Mouse (Mus musculus) limb, embryonic 11.5 days (tissue): Measurements from ENCODE around the gene Slc38a6. TPM values are rescaled to one million over a fixed set of nuclear protein-coding genes. Genes with fewer than 3 reads are reported as not detected.

Source experiments
- ATAC-seq: fragments of 200-750 bp; cut with Nextera tagmentation; 2 replicates; pipeline ENCODE4 v1.8.0; 2017; ENCODE audit warnings: low read depth; ENCODE audit not compliant: insufficient number of reproducible peaks, low FRiP score, low TSS enrichment
- DNase-seq: peaks from one replicate; pipeline ENCODE4 v3.0.0-alpha.2; 2015; ENCODE audit warnings: low spot score
- H3K27ac ChIP-seq: fragments of 300-500 bp; sonication (generic); replicated peaks from 2 replicates; pipeline ENCODE4 v1.5.1; 2014; ENCODE audit warnings: low read depth, mild to moderate bottlenecking, low read length
- H3K27me3 ChIP-seq: fragments of 300-500 bp; sonication (generic); 2 replicates; pipeline ENCODE4 v1.6.1; 2014; ENCODE audit warnings: mild to moderate bottlenecking, low read length, mixed read lengths; ENCODE audit not compliant: control insufficient read depth, insufficient read depth
- H3K36me3 ChIP-seq: fragments of 300-500 bp; sonication (generic); 2 replicates; pipeline ENCODE4 v1.6.1; 2014; ENCODE audit warnings: mild to moderate bottlenecking, low read length, moderate library complexity, mixed read lengths; ENCODE audit not compliant: control insufficient read depth, insufficient read depth
- H3K4me1 ChIP-seq: fragments of 300-500 bp; sonication (generic); 2 replicates; pipeline ENCODE4 v1.6.1; 2014; ENCODE audit warnings: low read length, mixed read lengths; ENCODE audit not compliant: control insufficient read depth, insufficient read depth
- H3K4me2 ChIP-seq: fragments of 300-500 bp; sonication (generic); 2 replicates; pipeline ENCODE4 v1.6.1; 2014; ENCODE audit warnings: low read depth, mild to moderate bottlenecking, moderate library complexity; ENCODE audit not compliant: severe bottlenecking
- H3K4me3 ChIP-seq: fragments of 300-500 bp; sonication (generic); 2 replicates; pipeline ENCODE4 v1.5.1; 2014; ENCODE audit warnings: low read depth, low read length
- H3K9ac ChIP-seq: fragments of 300-500 bp; sonication (generic); 2 replicates; pipeline ENCODE4 v1.6.1; 2014; ENCODE audit warnings: mild to moderate bottlenecking, low read length
- H3K9me3 ChIP-seq: fragments of 300-500 bp; sonication (generic); 2 replicates; pipeline ENCODE4 v1.6.1; 2016; ENCODE audit warnings: low read length; ENCODE audit not compliant: control insufficient read depth
- WGBS: fragments of 180-500 bp; shearing (Covaris S2); extraction: QIAGEN DNeasy Blood & Tissue Kit; methylation state at CpG from one replicate; pipeline ENCODE4 v1.1.7; 2014; 5-methylcytosine and 5-hydroxymethylcytosine counted together
- polyA plus RNA-seq: library from polyadenylated mRNA; unstranded; fragments of >200 nt; fragmentation: Nextera tagmentation; extraction: Ambion mirVana; gene quantifications from 2 replicates; pipeline ENCODE4 v1.2.1, GENCODE M21; 2014

The Slc38a6 gene
- polyA plus RNA-seq, 1 experiment from 2014 or later, result 14.1 TPM

- no peak for ATAC-seq
- 55% methylated on average over 4 of the region's 4 CpGs for WGBS
- Histone ChIP-seq H3K4me1 (peaks cover 34% of the 10 kb centered on the region), H3K4me3 (no peak overlapping the region), H3K36me3 (no peaks in the 10 kb centered on the region; the same call in 1 of the 2 replicates), H3K9ac (no peak overlapping the region), H3K4me2 (no peak overlapping the region), H3K27me3 (0 out of 2 replicates have a peak, but pooled peaks cover 3% of the 10 kb centered on the region), H3K27ac (no peak overlapping the region), H3K9me3 (no peaks in the 10 kb centered on the region)
- no peak for DNase-seq
These were observed 67.9 kb downstream of the Slc38a6 start for GRCm38 (mm10) chr12:73354521-73354920.

- no peak overlapping the region for H3K27ac ChIP-seq
These were observed 68.7 kb downstream of the Slc38a6 start for GRCm38 (mm10) chr12:73355084-73355775.

GRCm38 (mm10) chr12:73356696-73357095 lies 70.1 kb downstream of the Slc38a6 start:
- 86% methylated on average over 2 of the region's 2 CpGs for WGBS
- Histone ChIP-seq H3K36me3 (no peaks in the 10 kb centered on the region; the same call in 1 of the 2 replicates), H3K9me3 (no peaks in the 10 kb centered on the region), H3K27ac (no peak overlapping the region; the same call in 1 of the 2 replicates), H3K4me2 (no peak overlapping the region), H3K9ac (no peak overlapping the region), H3K27me3 (0 out of 2 replicates have a peak, but pooled peaks cover 3% of the 10 kb centered on the region), H3K4me1 (peaks cover 24% of the 10 kb centered on the region), H3K4me3 (no peak overlapping the region)
- DNase-seq, result no peak
- ATAC-seq, result no peak

More at GRCm38 (mm10) chr12:73355084-73355775, 68.7 kb downstream of the Slc38a6 start:
- 14% methylated on average over 14 of the region's 14 CpGs for WGBS
- Histone ChIP-seq H3K4me2 (no peak overlapping the region), H3K27me3 (0 out of 2 replicates have a peak, but pooled peaks cover 3% of the 10 kb centered on the region), H3K4me3 (no peak overlapping the region), H3K9me3 (no peaks in the 10 kb centered on the region), H3K9ac (no peak overlapping the region), H3K4me1 (peaks cover 34% of the 10 kb centered on the region), H3K36me3 (no peaks in the 10 kb centered on the region; the same call in 1 of the 2 replicates)
- ATAC-seq (peak; percentile 67), DNase-seq (peak; percentile 73)

GRCm38 (mm10) chr12:73357311-73357710 lies 70.7 kb downstream of the Slc38a6 start:
- WGBS, result 54% methylated on average over 5 of the region's 5 CpGs
- Histone ChIP-seq H3K36me3 (no peaks in the 10 kb centered on the region; the same call in 1 of the 2 replicates), H3K9me3 (no peaks in the 10 kb centered on the region), H3K4me2 (no peak overlapping the region), H3K27ac (no peak overlapping the region), H3K27me3 (0 out of 2 replicates have a peak, but pooled peaks cover 3% of the 10 kb centered on the region), H3K9ac (no peak overlapping the region), H3K4me1 (peaks cover 18% of the 10 kb centered on the region), H3K4me3 (no peak overlapping the region)
- no peak for DNase-seq
- no peak for ATAC-seq

- Histone ChIP-seq H3K4me3 (no peak overlapping the region), H3K4me1 (peaks cover 18% of the 10 kb centered on the region), H3K27me3 (0 out of 2 replicates have a peak, but pooled peaks cover 3% of the 10 kb centered on the region), H3K9me3 (no peaks in the 10 kb centered on the region), H3K27ac (no peak overlapping the region), H3K36me3 (no peaks in the 10 kb centered on the region; the same call in 1 of the 2 replicates), H3K9ac (no peak overlapping the region), H3K4me2 (no peak overlapping the region)
- 95% methylated on average over 3 of the region's 3 CpGs for WGBS
- DNase-seq (no peak), ATAC-seq (no peak)
These were observed 71.2 kb downstream of the Slc38a6 start for GRCm38 (mm10) chr12:73357736-73358135.

- ATAC-seq, result no peak
- Histone ChIP-seq H3K36me3 (no peaks in the 10 kb centered on the region; the same call in 1 of the 2 replicates), H3K4me1 (peaks cover 18% of the 10 kb centered on the region), H3K4me3 (no peak overlapping the region), H3K27ac (no peak overlapping the region), H3K9me3 (no peaks in the 10 kb centered on the region), H3K27me3 (0 out of 2 replicates have a peak, but pooled peaks cover 3% of the 10 kb centered on the region), H3K9ac (no peak overlapping the region), H3K4me2 (no peak overlapping the region)
- DNase-seq, result no peak
- 100% methylated on average over 2 of the region's 2 CpGs for WGBS
These were observed 72.1 kb downstream of the Slc38a6 start for GRCm38 (mm10) chr12:73358640-73359039.

GRCm38 (mm10) chr12:73359520-73359919 lies 72.9 kb downstream of the Slc38a6 start:
- H3K27ac ChIP-seq, result no peak overlapping the region
- 88% methylated on average over 4 of the region's 4 CpGs for WGBS

GRCm38 (mm10) chr12:73361201-73361600 lies 74.6 kb downstream of the Slc38a6 start:
- no peak overlapping the region for H3K27ac ChIP-seq
- WGBS, result 85% methylated on average over 11 of the region's 11 CpGs
- H3K9me3 ChIP-seq, result no peaks in the 10 kb centered on the region
- H3K9ac ChIP-seq, result no peak overlapping the region
- H3K36me3 ChIP-seq, result no peaks in the 10 kb centered on the region
- H3K27me3 ChIP-seq, result 0 out of 2 replicates have a peak, but pooled peaks cover 3% of the 10 kb centered on the region
- no peak for DNase-seq
- ATAC-seq, result no peak
- peaks cover 7% of the 10 kb centered on the region for H3K4me1 ChIP-seq
- H3K4me2 ChIP-seq, result no peak overlapping the region
- H3K4me3 ChIP-seq, result no peak overlapping the region

More at GRCm38 (mm10) chr12:73359520-73359919, 72.9 kb downstream of the Slc38a6 start:
- H3K27me3 ChIP-seq, result 0 out of 2 replicates have a peak, but pooled peaks cover 3% of the 10 kb centered on the region
- peaks cover 14% of the 10 kb centered on the region for H3K4me1 ChIP-seq
- no peaks in the 10 kb centered on the region; the same call in 1 of the 2 replicates for H3K36me3 ChIP-seq
- no peak for ATAC-seq
- no peaks in the 10 kb centered on the region for H3K9me3 ChIP-seq
- H3K4me2 ChIP-seq, result no peak overlapping the region
- no peak overlapping the region for H3K4me3 ChIP-seq
- no peak overlapping the region for H3K9ac ChIP-seq
- DNase-seq, result no peak
